Mouse (Mus musculus) induced T-regulatory cell, adult 2 months (primary cell): ENCODE data around the gene Ipmk.

Experiments
- DNase-seq: peaks from one replicate; pipeline ENCODE4 v3.0.0-alpha.2; 2012; ENCODE audit warnings: low read depth

Ipmk gene

GRCm38 (mm10) chr10:71347509-71347949 is at the start of gene Ipmk:
Gene Ipmk (plus strand): TSS chr10:71347763.
- peak; percentile 97 for DNase-seq

DNA sequence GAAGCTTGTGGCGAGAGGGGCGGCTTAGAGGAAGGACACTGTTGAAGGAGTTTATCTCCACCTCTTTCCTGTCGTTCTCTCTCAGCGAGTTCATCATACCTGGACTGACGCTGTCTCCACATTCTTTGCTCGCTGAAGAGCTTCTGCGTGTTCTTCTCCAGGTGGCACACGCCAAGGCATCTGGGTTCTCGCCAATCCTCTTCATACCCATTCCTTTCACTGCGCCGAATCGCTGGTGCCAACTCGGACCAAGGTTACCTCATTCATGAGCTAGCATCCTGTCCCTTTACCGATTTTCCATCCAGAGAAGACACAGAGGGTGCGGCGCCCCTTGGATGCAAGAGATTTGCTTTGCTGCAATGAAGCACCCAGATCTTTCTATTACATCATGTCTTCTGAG is 47.4 kb upstream of the Ipmk start:
- DNase-seq, result no peak

- DNase-seq, result peak; percentile 59
Measured at GRCm38 (mm10) chr10:71302490-71302889, 45.1 kb upstream of the Ipmk start.

DNA sequence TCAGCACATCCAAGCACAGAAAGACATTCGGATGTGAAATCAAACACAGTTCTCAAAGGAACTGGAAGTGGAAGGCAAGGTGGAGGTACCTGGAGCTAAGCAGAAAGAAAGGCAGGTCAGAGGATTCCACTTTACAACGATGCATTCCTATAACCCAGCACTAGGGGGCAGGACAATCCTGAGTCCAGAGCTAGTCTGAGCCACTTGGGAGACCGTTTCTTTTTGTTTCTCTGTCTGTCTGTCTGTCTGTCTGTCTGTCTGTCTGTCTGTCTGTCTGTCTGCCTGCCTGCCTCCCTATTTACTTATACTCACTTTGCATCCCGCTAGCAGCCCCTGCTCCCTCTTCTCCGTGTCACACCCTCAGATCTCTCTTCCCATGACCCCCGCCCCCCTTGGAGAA is 41.4 kb upstream of the Ipmk start:
- DNase-seq, result peak; percentile 71

DNA sequence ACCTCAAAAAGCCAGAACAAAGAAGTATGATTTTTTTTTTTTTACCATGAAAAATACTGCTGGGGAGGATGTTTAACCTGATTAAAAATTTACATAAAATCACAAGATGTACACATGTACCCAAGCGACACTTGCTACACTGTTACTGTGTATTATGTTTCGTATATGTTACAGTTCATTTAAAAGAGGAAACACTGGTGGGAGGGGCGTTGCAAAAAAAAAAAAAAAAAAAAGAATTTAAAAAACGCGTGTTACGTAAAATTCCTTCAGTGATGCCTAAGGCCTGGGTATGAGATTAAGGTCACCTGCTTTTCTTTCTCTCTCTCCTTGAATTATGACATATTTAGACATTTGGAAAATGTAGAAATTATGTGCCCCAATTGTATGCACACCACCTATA is 40.8 kb upstream of the Ipmk start:
- no peak for DNase-seq

GRCm38 (mm10) chr10:71308199-71308598 is 39.4 kb upstream of the Ipmk start:
- DNase-seq, result peak; percentile 27

- DNase-seq, result no peak
Measured at GRCm38 (mm10) chr10:71310288-71310687, 37.3 kb upstream of the Ipmk start.

- no peak for DNase-seq
Measured at GRCm38 (mm10) chr10:71314596-71314995, 33.0 kb upstream of the Ipmk start.

DNA sequence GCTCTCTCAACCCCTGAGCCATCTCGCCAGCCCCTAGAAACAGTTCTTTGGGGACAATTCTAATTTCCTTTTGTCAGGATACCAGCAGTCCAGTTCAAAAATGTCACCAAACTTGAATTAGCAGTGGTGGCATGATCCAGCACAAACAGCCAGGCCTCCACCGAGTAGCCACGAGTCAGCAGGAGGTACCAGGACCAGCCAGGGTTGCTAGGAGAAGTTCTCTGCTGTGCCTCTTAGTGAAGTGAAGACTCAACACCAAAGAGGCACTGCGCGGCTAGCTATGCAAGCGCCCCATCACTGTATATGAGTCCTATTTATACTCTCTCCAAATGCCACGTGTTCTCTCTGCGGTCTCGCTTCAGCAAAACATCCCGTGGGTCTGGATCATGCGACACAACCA is 31.5 kb upstream of the Ipmk start:
- no peak for DNase-seq

- DNase-seq, result no peak
Measured at GRCm38 (mm10) chr10:71316497-71316896, 31.1 kb upstream of the Ipmk start.

GRCm38 (mm10) chr10:71323669-71324068 is 23.9 kb upstream of the Ipmk start:
- no peak for DNase-seq

- DNase-seq, result no peak
Measured at GRCm38 (mm10) chr10:71326123-71326522, 21.4 kb upstream of the Ipmk start.

DNA sequence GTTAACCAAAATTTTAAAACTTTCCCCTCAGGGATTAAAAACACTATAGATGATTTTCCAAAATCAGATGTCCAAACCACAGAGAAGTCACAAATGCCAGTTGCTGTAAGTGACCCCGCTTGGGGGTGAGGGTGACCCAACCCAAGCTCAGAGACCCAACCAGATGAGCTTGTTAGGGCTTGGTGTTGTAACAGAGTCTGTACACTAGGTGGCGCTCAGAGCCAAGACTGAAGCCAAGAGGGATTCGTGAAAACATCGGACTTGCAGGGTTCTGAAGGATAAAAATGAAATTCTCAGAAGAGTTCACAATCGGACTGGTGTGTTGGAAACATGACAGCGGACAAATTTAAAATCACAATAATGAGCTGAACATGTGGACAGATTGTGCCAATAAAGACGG is 20.8 kb upstream of the Ipmk start:
- DNase-seq, result peak; percentile 85

- no peak for DNase-seq
Measured at GRCm38 (mm10) chr10:71327386-71327785, 20.2 kb upstream of the Ipmk start.

GRCm38 (mm10) chr10:71328382-71328781 is 19.2 kb upstream of the Ipmk start:
- no peak for DNase-seq

DNA sequence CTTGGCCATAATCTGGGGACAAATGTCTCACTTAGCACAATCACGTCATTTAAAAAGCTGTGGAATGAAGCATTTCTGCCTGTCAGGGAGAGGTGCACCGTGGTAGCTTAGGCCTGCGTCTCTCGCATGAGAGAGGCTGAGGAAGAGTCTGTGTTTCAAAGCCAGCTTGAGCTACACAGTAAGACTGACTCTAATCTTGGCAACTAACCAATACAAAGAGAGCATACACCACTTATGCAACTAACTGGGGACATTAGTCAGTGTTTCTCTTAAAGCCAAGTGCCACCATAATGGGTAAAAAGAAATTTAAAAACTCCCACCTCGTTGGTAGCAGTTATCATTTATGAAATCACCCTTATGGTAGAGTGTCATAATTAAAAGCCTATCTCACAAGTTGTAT is 18.7 kb upstream of the Ipmk start:
- DNase-seq, result no peak

DNA sequence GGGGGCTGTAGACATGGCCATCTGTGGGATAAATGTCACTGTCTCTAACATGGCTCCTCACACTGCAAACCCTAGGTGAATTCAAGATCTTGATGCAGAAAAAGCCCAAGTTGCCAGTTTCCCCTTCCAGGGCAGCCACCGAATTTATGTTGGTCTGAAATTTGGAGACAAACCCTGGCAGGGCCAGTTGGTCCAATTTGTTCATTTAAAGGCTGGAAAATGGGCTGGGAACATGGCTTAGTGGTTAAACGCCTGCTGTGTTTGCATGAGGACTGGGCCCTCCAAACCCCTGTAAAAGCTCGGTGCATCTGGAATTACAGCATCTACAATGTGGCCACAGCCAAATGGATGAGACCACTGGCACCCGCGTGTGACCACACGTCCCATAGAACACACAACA is 18.3 kb upstream of the Ipmk start:
- DNase-seq, result no peak

DNA sequence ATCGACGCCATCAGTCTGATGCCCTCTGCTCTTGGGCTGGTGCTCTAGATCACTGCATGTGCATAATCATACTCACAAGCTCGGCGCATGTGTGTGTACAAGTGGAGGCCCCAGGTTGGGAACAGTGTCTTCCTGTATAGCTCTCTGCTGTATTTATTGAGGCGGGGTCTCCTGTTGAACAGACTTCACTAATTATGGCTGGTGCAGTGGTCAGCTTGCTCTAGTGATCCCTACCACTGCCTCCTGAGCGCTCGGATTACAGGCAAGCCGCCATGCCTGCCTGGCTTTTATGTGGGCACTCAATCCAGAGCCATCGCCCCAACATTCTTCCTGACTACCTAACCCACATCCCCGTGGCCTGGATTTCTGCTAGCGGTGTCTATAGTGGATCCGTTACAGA is 17.5 kb upstream of the Ipmk start:
- DNase-seq, result no peak

DNA sequence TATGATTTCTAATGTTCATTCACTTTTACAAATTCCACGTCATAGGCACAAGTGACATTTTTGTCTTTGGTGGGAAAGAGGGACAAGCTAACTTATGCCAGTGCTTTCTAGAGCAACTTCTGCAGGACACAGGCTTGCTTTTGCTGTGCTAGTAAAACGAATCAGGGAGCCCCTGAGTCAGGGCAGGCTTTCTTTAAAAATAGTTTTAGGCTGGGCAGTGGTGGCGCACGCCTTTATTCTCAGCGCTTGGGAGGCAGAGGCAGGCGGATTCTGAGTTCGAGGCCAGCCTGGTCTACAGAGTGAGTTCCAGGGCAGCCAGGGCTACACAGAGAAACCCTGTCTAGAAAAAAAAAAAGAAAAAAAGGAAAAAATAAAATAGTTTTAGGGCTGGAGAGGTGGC is 15.7 kb upstream of the Ipmk start:
- DNase-seq, result no peak

GRCm38 (mm10) chr10:71332376-71332775 is 15.2 kb upstream of the Ipmk start:
- DNase-seq, result no peak

GRCm38 (mm10) chr10:71332859-71333258 is 14.7 kb upstream of the Ipmk start:
- no peak for DNase-seq

DNA sequence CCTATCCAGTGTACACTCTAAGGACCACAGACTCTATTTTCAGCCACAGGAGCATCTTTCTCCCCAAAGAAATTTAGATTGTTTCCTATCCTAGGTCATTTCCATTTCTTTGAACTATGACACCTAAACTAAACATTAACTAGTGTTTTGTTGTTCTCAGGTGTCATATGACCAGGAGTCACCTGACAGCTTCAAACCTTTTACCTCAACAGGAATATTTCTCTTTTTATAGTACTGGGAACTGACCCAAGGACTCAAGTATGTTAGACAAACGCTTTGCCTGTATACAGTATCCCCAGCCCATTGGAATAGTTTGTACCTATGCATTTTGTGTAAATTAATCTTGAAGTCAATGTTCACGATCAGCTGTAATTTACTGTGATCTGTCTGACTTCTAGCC is 9.8 kb upstream of the Ipmk start:
- DNase-seq, result no peak

- no peak for DNase-seq
Measured at GRCm38 (mm10) chr10:71338156-71338905, 9.2 kb upstream of the Ipmk start.

GRCm38 (mm10) chr10:71339463-71339862 is 8.1 kb upstream of the Ipmk start:
- peak; percentile 54 for DNase-seq
